Mouse (Mus musculus): Measurements from ENCODE around the gene Atp6v1f. TPM values are rescaled to one million over a fixed set of nuclear protein-coding genes. Genes with fewer than 3 reads are reported as not detected.

Gene Atp6v1f
- polyA plus RNA-seq, 1 experiment from 2014 or later: 324 TPM

DNA sequence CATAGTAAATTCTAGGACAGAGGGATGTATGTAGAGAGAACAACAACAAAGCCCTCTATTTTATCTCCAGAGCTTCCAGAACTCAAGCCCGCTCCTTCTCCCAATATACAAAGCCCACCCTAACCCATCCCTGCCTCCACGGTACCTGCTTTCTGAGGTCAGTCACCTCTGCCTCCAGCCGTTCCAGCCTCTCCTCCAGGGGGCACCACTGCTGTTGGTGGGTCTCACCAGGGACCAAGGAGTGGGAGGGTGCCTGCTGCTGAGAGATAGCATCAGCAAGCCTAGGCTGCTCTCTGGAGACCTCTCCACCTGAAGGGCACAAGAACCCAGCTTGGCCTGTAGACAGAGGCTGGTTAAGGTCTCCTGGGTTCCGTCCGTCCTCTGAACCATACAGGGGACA lies 38.0 kb downstream of the Atp6v1f start:
- Histone ChIP-seq H3K4me3 (replicated peaks; ENCODE audit: low read length) (no peak overlapping the region), H3K36me3 (ENCODE audit: control insufficient read depth, insufficient read depth) (no peaks in the 10 kb centered on the region), H3K27ac (ENCODE audit: low read length) (no peak overlapping the region), H3K27me3 (replicated peaks; ENCODE audit: control insufficient read depth, insufficient read depth, low read length) (peaks cover 15% of the 10 kb centered on the region), H3K4me1 (replicated peaks; ENCODE audit: control insufficient read depth, insufficient read depth, low read length) (peaks cover 3% of the 10 kb centered on the region; the same call in 1 of the 2 replicates), H3K9me3 (ENCODE audit: control insufficient read depth, low read length) (no peaks in the 10 kb centered on the region), H3K4me2 (ENCODE audit: low read length) (no peak overlapping the region), H3K9ac (replicated peaks; ENCODE audit: low read depth, low read length) (no peak overlapping the region)
- ATAC-seq: no peak
- 91% methylated on average over 5 of the region's 5 CpGs for WGBS

DNA sequence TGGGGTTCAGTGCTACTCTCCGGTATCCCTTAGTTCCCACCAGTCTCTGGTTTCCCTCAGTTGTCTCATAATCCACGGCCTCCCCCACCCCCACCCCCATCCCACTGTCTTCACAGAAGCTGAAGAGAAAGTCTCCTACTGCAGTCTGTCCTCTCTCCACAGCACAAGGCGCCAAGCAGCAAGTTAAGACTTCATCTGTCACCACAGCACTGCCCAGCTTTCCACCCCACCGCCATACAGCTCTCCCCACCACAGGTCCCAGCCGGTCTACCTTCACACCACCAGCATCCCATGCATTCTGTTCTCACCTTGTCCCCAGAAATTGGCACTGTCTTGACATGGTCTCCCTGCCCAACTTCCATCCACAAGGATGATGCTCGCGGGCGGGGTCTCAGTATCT lies 39.3 kb downstream of the Atp6v1f start:
- 0 out of 2 replicates have a peak, but pooled peaks have one; percentile 22 for ATAC-seq
- Histone ChIP-seq H3K9ac (replicated peaks; ENCODE audit: low read depth, low read length) (no peak overlapping the region; the same call in 1 of the 2 replicates), H3K27me3 (replicated peaks; ENCODE audit: control insufficient read depth, insufficient read depth, low read length) (peaks cover 15% of the 10 kb centered on the region), H3K4me2 (ENCODE audit: low read length) (peak overlapping the region; percentile 61), H3K27ac (ENCODE audit: low read length) (no peak overlapping the region), H3K4me1 (replicated peaks; ENCODE audit: control insufficient read depth, insufficient read depth, low read length) (peaks cover 3% of the 10 kb centered on the region; the same call in 1 of the 2 replicates), H3K4me3 (replicated peaks; ENCODE audit: low read length) (peak overlapping the region; percentile 53), H3K9me3 (ENCODE audit: control insufficient read depth, low read length) (no peaks in the 10 kb centered on the region), H3K36me3 (ENCODE audit: control insufficient read depth, insufficient read depth) (no peaks in the 10 kb centered on the region)
- WGBS: 21% methylated on average over 8 of the region's 8 CpGs

- no peak within 1 kb of the TSS for H3K27ac ChIP-seq (ENCODE audit: low read length)
- ATAC-seq: peak; percentile 61
- under 1% methylated on average over 40 of the region's 47 CpGs for WGBS
- H3K4me1 ChIP-seq (replicated peaks; ENCODE audit: control insufficient read depth, insufficient read depth, low read length): peaks cover 3% of the 10 kb centered on the region; the same call in 1 of the 2 replicates
- H3K4me2 ChIP-seq (ENCODE audit: low read length): peak within 1 kb of the TSS; percentile 61
- no peaks in the 10 kb centered on the region for H3K36me3 ChIP-seq (ENCODE audit: control insufficient read depth, insufficient read depth)
- peaks cover 15% of the 10 kb centered on the region for H3K27me3 ChIP-seq (replicated peaks; ENCODE audit: control insufficient read depth, insufficient read depth, low read length)
- peak within 1 kb of the TSS; percentile 53 for H3K4me3 ChIP-seq (replicated peaks; ENCODE audit: low read length)
- no peaks in the 10 kb centered on the region for H3K9me3 ChIP-seq (ENCODE audit: control insufficient read depth, low read length)
- peak within 1 kb of the TSS; percentile 61 for H3K9ac ChIP-seq (replicated peaks; ENCODE audit: low read depth, low read length)
Measured at GRCm38 (mm10) chr6:29507447-29508309, 40.2 kb downstream of the Atp6v1f start, which contains the start of gene Kcp. Kcp (minus strand) TSS chr6:29507952.

DNA sequence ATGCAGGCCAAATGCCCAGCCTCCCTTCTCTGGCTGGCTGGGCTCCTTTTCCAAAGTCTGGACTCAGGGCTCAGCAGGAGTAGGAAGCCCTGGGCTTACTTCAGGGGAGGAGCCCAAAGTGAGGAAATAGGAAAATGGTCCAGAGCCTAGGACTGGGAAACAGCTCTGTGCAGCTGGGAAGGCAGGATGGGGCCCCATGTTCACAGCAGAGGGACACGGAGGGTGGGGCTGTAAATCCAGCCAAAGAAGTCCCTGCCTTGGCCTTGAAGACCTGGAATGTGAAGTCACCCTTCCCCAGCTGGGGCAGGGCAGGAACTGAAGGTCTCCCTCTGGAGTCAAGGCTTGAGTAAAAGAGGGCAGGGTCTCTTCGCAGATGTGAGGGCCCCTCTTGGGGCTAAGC lies 41.6 kb downstream of the Atp6v1f start:
- Histone ChIP-seq H3K4me1 (replicated peaks; ENCODE audit: control insufficient read depth, insufficient read depth, low read length) (peaks cover 7% of the 10 kb centered on the region; the same call in 1 of the 2 replicates), H3K4me2 (ENCODE audit: low read length) (no peak overlapping the region), H3K27me3 (replicated peaks; ENCODE audit: control insufficient read depth, insufficient read depth, low read length) (peaks cover 15% of the 10 kb centered on the region), H3K9me3 (ENCODE audit: control insufficient read depth, low read length) (no peaks in the 10 kb centered on the region), H3K27ac (ENCODE audit: low read length) (no peak overlapping the region), H3K9ac (replicated peaks; ENCODE audit: low read depth, low read length) (no peak overlapping the region), H3K36me3 (ENCODE audit: control insufficient read depth, insufficient read depth) (no peaks in the 10 kb centered on the region), H3K4me3 (replicated peaks; ENCODE audit: low read length) (no peak overlapping the region)
- WGBS: 37% methylated on average over 2 of the region's 2 CpGs
- ATAC-seq: no peak

- 0 out of 2 replicates have a peak overlapping the region, but pooled peaks have one; percentile 33 for H3K9ac ChIP-seq (replicated peaks; ENCODE audit: low read depth, low read length)
- WGBS: 2% methylated on average over 11 of the region's 11 CpGs
- H3K4me3 ChIP-seq (replicated peaks; ENCODE audit: low read length): 0 out of 2 replicates have a peak overlapping the region, but pooled peaks have one; percentile 10
Measured at GRCm38 (mm10) chr6:29513284-29513683, 45.8 kb downstream of the Atp6v1f start.

GRCm38 (mm10) chr6:29517139-29517538 lies 49.6 kb downstream of the Atp6v1f start:
- Histone ChIP-seq H3K4me3 (replicated peaks; ENCODE audit: low read length) (no peak overlapping the region), H3K9me3 (ENCODE audit: control insufficient read depth, low read length) (no peaks in the 10 kb centered on the region), H3K27me3 (replicated peaks; ENCODE audit: control insufficient read depth, insufficient read depth, low read length) (no peaks in the 10 kb centered on the region), H3K36me3 (ENCODE audit: control insufficient read depth, insufficient read depth) (no peaks in the 10 kb centered on the region), H3K4me2 (ENCODE audit: low read length) (no peak overlapping the region), H3K4me1 (replicated peaks; ENCODE audit: control insufficient read depth, insufficient read depth, low read length) (peaks cover 4% of the 10 kb centered on the region; the same call in 1 of the 2 replicates), H3K9ac (replicated peaks; ENCODE audit: low read depth, low read length) (no peak overlapping the region), H3K27ac (ENCODE audit: low read length) (no peak overlapping the region)
- ATAC-seq: no peak
- 11% methylated on average over 5 of the region's 5 CpGs for WGBS

More at GRCm38 (mm10) chr6:29513284-29513683, 45.8 kb downstream of the Atp6v1f start:
- Histone ChIP-seq H3K27me3 (replicated peaks; ENCODE audit: control insufficient read depth, insufficient read depth, low read length) (peaks cover 7% of the 10 kb centered on the region; the same call in 1 of the 2 replicates), H3K4me2 (ENCODE audit: low read length) (peak overlapping the region; percentile 41), H3K4me1 (replicated peaks; ENCODE audit: control insufficient read depth, insufficient read depth, low read length) (peaks cover 4% of the 10 kb centered on the region; the same call in 1 of the 2 replicates), H3K27ac (ENCODE audit: low read length) (no peak overlapping the region), H3K36me3 (ENCODE audit: control insufficient read depth, insufficient read depth) (no peaks in the 10 kb centered on the region), H3K9me3 (ENCODE audit: control insufficient read depth, low read length) (no peaks in the 10 kb centered on the region)
- peak; percentile 40; the same call in 1 of the 2 replicates for ATAC-seq

Other genes with a start within 250 kb of the Atp6v1f start
- gene Hilpda, start 195.2 kb upstream of the Atp6v1f start, polyA plus RNA-seq (2015; fragmentation: Nextera tagmentation; extraction: Ambion mirVana): 47.5 and 48.4 TPM in 2 replicates
- 0.51 and 1.1 TPM in 2 replicates for gene Fam71f2, start 188.1 kb upstream of the Atp6v1f start, polyA plus RNA-seq (2015; fragmentation: Nextera tagmentation; extraction: Ambion mirVana)
- not detected in 2 replicates for gene Fam71f1, start 148.6 kb upstream of the Atp6v1f start, polyA plus RNA-seq (2015; fragmentation: Nextera tagmentation; extraction: Ambion mirVana)
- 170 and 206 TPM in 2 replicates for gene Calu, start 119.6 kb upstream of the Atp6v1f start, polyA plus RNA-seq (2015; fragmentation: Nextera tagmentation; extraction: Ambion mirVana)
- gene Opn1sw, start 79.2 kb upstream of the Atp6v1f start, polyA plus RNA-seq (2015; fragmentation: Nextera tagmentation; extraction: Ambion mirVana): 0.25 and 0.41 TPM in 2 replicates
- 37.7 and 45.5 TPM in 2 replicates for gene Ccdc136, start 71.4 kb upstream of the Atp6v1f start, polyA plus RNA-seq (2015; fragmentation: Nextera tagmentation; extraction: Ambion mirVana)
- gene Flnc, start 34.5 kb upstream of the Atp6v1f start, polyA plus RNA-seq (2015; fragmentation: Nextera tagmentation; extraction: Ambion mirVana): 2.0 and 2.7 TPM in 2 replicates
- not detected in 2 replicates for gene Atp6v1fnb, start 3.7 kb downstream of the Atp6v1f start, polyA plus RNA-seq (2015; fragmentation: Nextera tagmentation; extraction: Ambion mirVana)
- 15.4 and 17.1 TPM in 2 replicates for gene Kcp, start 40.2 kb downstream of the Atp6v1f start, polyA plus RNA-seq (2015; fragmentation: Nextera tagmentation; extraction: Ambion mirVana)
- 1.5 and 2.2 TPM in 2 replicates for gene Irf5, start 58.9 kb downstream of the Atp6v1f start, polyA plus RNA-seq (2015; fragmentation: Nextera tagmentation; extraction: Ambion mirVana)
- gene Tnpo3, start 142.2 kb downstream of the Atp6v1f start, polyA plus RNA-seq (2015; fragmentation: Nextera tagmentation; extraction: Ambion mirVana): 116 and 128 TPM in 2 replicates
- gene Tspan33, start 226.5 kb downstream of the Atp6v1f start, polyA plus RNA-seq (2015; fragmentation: Nextera tagmentation; extraction: Ambion mirVana): 4.7 and 6.1 TPM in 2 replicates

All from forebrain, embryonic 16.5 days (tissue).